Mouse (Mus musculus) gastrocnemius, adult 18-20 months (tissue): ENCODE data around the gene Ranbp9. TPM values are rescaled to one million over a fixed set of nuclear protein-coding genes. Genes with fewer than 3 reads are reported as not detected.

Experiments used
- DNase-seq: peaks from one replicate; pipeline ENCODE4 v3.0.0; 2021; ENCODE audit warnings: low spot score
- long read RNA-seq, 2 experiments: library from polyadenylated mRNA; stranded (forward); transcript quantifications; one replicate each; pipeline ENCODE4 v2.0.0; 2021
- total RNA-seq, 2 experiments: library from RNA; stranded (reverse); gene quantifications; 2 replicates each; pipeline ENCODE4 v1.2.3; 2021

Gene Ranbp9
- total RNA-seq, result 10 to 100 TPM; 41.3 to 42.2 TPM
- long read RNA-seq, experiment 1, transcript Ranbp9-201 (14 exons, 3,371 nt), result major isoform, 50 of 57 reads
- long read RNA-seq, experiment 1, partial matches to known transcripts, result 3 of 57 reads
- long read RNA-seq, experiment 1, other reads (novel, unspliced or antisense), result 4 of 57 reads
- long read RNA-seq, experiment 2, transcript Ranbp9-201 (14 exons, 3,371 nt), result major isoform, 48 of 58 reads
- long read RNA-seq, experiment 2, partial matches to known transcripts, result 6 of 58 reads
- long read RNA-seq, experiment 2, other reads (novel, unspliced or antisense), result 4 of 58 reads

- peak; percentile 67 for DNase-seq
Measured at GRCm38 (mm10) chr13:43480957-43481858, at the start of gene Ranbp9. TSS of gene Ranbp9 (minus strand) at chr13:43481282.

GRCm38 (mm10) chr13:43530129-43530831 lies 49.2 kb upstream of the Ranbp9 start:
- DNase-seq, result no peak

- DNase-seq, result no peak
Measured at GRCm38 (mm10) chr13:43526289-43526688, 45.2 kb upstream of the Ranbp9 start.

DNA sequence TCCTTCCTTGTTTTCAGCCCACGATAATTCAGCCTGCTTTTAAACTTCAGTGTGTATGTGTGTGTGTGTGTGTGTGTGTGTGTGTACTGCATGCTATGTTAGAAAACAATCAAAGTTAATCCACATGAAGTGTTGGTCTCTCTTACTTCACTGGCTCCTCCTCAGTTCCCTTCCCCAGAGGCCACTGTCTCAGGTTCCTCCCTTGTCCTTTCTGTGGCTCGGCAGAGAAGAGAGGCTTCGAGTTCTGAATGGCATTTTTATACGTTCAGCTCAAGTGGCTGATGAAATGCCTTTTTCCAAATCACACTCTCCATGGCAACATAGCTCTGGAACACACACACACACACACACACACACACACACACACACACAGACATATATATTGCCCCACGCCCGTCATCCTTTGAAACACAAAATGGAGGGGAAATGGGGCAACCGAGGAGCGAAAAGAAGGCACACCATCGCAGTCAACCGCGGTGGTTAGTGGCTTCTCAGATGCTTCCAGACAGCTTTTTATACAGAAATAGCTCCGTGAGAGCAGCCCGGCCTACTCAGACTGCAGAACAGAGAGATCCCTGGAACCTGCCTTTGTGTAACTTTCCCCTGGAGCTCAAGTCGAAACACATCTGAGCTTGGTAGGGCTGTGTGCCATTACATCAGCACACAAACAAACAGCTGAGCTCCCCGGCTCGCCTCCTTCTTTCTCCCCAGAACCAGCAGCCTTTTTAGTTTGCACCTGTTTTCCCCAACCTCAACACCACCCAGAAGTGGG lies 44.5 kb upstream of the Ranbp9 start:
- DNase-seq, result no peak

DNA sequence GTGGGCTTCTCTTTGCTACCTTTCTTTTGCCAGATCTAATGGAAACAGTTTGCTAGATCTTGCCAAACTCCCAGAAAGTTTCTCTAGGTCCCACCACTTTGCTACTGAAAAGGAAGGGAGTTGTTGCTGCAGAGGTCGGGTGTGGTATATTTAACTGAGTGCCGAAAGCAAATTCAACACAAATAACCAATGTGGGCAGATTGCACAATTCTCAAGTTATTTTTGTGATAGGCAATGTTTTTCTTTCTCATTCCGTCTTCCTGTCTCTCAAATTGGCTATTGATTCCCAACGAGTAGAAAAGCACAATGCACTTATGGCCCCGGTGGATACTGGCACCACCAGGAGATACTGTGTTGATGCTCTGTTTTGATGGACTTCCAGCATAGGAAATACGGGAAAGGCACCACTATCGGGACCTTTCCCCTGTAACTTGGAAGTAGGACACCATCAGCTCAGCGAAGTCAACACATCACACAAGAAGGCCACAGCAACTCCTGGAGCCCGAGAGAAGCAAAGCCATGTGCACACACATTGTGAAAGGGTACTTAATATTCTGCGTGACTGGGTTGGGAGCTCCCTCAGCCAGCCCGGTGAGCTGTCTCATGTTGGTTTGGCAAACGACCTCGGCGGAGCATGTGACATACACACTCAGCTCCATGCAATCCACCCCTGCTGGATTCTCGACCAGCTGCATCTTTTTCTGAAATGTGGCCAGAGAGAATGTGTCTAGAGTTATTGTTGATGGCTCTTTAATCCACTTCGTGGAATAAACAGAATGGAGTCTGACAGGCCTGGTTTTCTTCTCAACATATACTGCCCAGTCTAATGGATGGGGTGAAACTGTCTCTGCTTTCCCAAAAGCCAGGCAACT lies 43.6 kb upstream of the Ranbp9 start:
- peak; percentile 60 for DNase-seq

DNA sequence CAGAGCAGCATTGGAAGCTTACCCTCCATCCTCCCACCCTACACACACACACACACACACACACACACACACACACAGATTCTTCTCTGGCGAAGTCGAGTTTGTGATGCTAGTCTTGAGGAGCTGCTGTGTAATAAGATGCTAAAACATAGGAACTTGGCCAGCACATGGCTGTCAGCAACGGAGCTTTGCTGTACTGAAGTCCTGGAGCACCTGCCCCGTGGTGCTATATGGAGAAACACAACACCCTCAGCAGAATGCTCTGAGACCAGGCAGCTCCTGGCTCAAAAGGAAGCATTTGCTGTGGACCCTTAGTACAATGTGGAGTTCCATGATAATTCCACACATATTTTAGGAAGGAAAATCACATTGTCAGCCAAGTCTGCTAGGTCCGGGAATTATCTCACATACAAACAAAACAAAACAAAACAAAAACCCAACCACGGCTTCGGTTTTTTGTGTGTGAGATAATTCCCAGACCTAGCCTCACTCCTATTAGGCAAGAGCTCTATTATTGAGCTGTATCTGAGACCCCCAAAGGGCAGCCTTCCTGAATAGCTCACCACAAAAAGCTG lies 42.9 kb upstream of the Ranbp9 start:
- no peak for DNase-seq

DNA sequence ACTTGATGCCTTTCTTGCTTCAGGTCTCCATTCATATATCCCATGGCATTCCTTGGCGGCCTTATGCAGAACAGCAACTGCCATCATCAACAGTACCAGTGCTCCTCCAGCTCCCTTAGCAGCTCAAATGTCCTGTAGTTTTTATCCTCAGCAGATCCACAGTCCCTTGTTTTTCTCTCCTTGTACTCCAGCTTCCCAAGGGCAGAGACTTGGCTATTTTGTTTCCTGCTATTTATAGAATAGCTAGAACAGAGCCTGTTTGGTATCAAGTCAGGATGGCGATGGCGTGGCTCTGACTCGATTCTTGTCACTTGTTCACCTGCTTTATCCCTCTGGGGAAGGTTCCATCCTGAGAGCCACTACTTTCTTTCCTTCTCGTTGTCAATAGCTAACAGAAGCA lies 40.9 kb upstream of the Ranbp9 start:
- DNase-seq, result no peak

DNA sequence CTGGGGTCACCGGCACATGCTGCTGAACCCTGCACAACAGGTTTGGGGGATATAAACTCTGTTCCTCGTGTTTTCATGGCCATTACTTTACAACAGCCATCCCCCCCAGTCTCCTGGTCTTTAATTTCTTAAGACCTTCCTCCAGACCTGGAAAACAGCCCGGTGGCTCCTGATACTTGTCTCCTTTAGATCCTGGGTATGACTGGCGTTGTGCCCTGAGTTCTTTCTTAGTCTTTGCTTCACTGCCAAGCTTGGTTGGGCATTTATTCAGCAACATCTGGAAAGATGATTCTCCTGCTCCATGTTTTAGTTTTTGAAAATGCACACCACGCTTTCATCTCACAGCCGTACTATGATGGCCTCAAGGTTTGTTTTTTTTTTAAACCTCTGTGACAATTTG lies 38.2 kb upstream of the Ranbp9 start:
- DNase-seq, result no peak

- no peak for DNase-seq
Measured at GRCm38 (mm10) chr13:43517371-43517770, 36.3 kb upstream of the Ranbp9 start.

- peak; percentile 29 for DNase-seq
Measured at GRCm38 (mm10) chr13:43516931-43517330, 35.8 kb upstream of the Ranbp9 start.

DNA sequence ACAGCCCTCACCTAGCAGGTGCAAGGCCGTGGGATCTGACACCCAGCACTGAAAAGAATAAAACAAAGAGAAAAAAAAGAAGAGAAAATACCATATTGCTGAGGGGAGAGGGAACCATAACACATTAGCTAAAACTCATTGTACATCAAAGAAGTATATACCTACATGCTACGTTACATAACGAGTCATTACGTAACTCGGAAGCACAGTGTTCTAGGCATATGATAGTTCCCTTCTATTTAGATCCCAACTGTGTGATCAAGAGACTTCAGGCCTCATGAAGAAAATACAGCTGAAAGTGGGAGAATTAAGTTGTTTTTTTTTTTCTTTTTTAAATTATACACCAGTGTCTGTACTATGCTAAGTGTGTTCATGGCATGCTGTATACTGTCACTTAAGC lies 35.0 kb upstream of the Ranbp9 start:
- DNase-seq, result no peak

- no peak for DNase-seq
Measured at GRCm38 (mm10) chr13:43514950-43515358, 33.9 kb upstream of the Ranbp9 start.

GRCm38 (mm10) chr13:43512736-43513135 lies 31.7 kb upstream of the Ranbp9 start:
- DNase-seq, result no peak

- DNase-seq, result no peak
Measured at GRCm38 (mm10) chr13:43505798-43506197, 24.7 kb upstream of the Ranbp9 start.

- DNase-seq, result no peak
Measured at GRCm38 (mm10) chr13:43503395-43503850, 22.3 kb upstream of the Ranbp9 start.

GRCm38 (mm10) chr13:43501601-43502000 lies 20.5 kb upstream of the Ranbp9 start:
- no peak for DNase-seq

DNA sequence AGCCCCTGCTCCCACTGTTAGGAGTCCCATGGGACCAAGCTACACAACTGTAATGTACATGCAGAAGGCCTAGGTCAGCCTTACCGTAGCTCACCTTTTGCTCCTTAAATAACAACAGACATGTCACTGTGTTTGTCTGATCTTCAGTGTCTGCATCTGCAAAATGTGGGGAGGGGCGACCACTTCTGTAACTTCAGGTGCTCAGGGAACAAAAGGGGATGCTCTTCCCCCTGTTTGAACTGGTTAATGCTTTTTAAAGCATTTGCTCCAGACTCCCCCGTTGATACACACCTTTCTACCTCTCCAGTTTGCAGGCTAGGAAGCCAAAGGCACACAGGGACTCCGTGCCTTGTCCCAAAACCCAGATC lies 19.4 kb upstream of the Ranbp9 start:
- DNase-seq, result no peak

DNA sequence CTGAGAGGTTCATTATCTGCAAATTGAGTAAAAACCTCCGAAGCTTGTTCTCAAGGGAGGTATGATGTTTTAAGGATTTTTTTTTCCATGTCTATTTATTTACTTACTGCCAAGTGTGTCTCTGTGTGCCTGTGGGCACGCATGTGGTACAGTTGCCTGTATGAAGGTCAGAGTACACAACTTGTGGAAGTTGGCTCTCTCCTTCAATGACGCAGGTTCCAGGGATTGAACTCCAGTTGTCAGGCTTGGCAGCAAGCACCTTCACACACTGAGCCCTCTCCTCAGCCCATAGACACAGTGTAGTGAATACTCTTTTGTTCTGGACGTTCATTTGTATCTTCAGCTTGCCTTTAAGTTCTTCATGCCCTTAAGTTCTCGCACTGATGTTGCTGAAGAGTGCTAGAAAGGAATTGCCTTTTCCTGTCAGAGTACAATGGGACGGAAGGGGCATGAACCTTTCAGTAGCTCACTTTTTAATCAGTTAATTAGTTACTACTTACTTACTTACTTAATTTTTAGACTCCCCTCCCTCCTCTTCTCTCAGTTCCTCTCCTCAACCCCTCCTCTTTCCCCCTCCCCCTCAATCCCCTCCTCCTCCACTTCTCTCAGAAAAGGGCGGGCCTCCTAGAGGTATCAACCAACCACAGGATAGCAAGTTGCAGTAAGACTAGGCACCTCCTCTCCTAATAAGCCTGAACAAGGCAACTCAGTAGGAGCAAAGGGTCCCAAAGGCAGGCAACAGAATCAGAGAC lies 18.8 kb upstream of the Ranbp9 start:
- no peak for DNase-seq

DNA sequence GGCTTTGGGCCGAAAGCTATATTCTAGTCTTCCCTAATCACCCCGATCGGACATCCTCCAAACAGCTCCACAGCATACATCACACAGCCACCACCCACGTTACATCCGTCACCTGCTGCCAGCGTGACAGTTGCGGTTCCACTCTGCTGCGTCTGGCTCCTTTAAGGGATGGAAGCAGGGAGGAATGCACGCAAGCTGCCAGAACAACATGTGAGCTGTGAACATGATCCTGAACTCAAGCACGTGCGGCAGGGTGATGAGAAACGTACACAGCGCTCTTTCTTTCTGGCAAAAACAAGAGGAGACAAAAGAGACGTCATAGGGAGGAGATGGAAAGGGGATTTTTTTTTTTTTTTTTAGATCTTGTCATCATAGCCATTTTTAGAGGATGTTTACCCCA lies 17.8 kb upstream of the Ranbp9 start:
- peak; percentile 63 for DNase-seq
